In genomic region chr5:142926204-142926939, GRCm38 (mm10) we compare ENCODE assay signal across 8 mouse cellular contexts. TPM values are rescaled to one million over a fixed set of nuclear protein-coding genes. Genes with fewer than 3 reads are reported as not detected.
DNase-seq lines count a peak whose midpoint lies in the region; ATAC-seq lines count a peak whose summit lies in the region.

No protein-coding gene starts in this region.

- no peaks in the 10 kb centered on the region for H3K36me3 ChIP-seq in heart, embryonic 16.5 days (ENCODE audit: control insufficient read depth, insufficient read depth)
- H3K36me3 ChIP-seq in limb, embryonic 11.5 days (ENCODE audit: control insufficient read depth, insufficient read depth, low read length): no peaks in the 10 kb centered on the region
- no peaks in the 10 kb centered on the region for H3K36me3 ChIP-seq in midbrain, embryonic 13.5 days

- peak; percentile 74 for ATAC-seq in heart, embryonic 16.5 days (replicated peaks; ENCODE audit: extremely low read depth, insufficient read depth, low FRiP score)
- ATAC-seq in limb, embryonic 11.5 days (ENCODE audit: insufficient number of reproducible peaks, low FRiP score, low TSS enrichment, low read depth): no peak
- ATAC-seq in midbrain, embryonic 13.5 days: 0 out of 2 replicates have a peak, but pooled peaks have one; percentile 48
- ATAC-seq in frontal cortex, adult (ENCODE audit: low TSS enrichment): no peak

- WGBS in heart, embryonic 16.5 days: 11% methylated on average over 11 of the region's 13 CpGs
- WGBS in limb, embryonic 11.5 days: 15% methylated on average over 13 of the region's 13 CpGs
- WGBS in midbrain, embryonic 13.5 days: 14% methylated on average over 13 of the region's 13 CpGs

- H3K27me3 ChIP-seq in heart, embryonic 16.5 days (ENCODE audit: control insufficient read depth, insufficient read depth, low read length): no peaks in the 10 kb centered on the region
- H3K27me3 ChIP-seq in limb, embryonic 11.5 days (ENCODE audit: control insufficient read depth, insufficient read depth, low read length): no peaks in the 10 kb centered on the region
- peaks cover 27% of the 10 kb centered on the region for H3K27me3 ChIP-seq in midbrain, embryonic 13.5 days

- H3K4me3 ChIP-seq in heart, embryonic 16.5 days (ENCODE audit: low read length): no peak overlapping the region; the same call in 1 of the 2 replicates
- no peak overlapping the region for H3K4me3 ChIP-seq in limb, embryonic 11.5 days (ENCODE audit: low read depth, low read length)
- H3K4me3 ChIP-seq in midbrain, embryonic 13.5 days (replicated peaks): no peak overlapping the region

- DNase-seq in retina, postnatal 1 day: peak; percentile 48
- no peak for DNase-seq in retina, embryonic 14.5 days (ENCODE audit: low spot score)
- DNase-seq in embryo, embryonic 10.5 days (ENCODE audit: low spot score): peak; percentile 78
- DNase-seq in limb, embryonic 11.5 days (ENCODE audit: low spot score): peak; percentile 57
- DNase-seq in natural killer cell, adult 2 months (ENCODE audit: low spot score in 2 of 2): no peak

- H3K4me2 ChIP-seq in heart, embryonic 16.5 days (ENCODE audit: low read depth, low read length): peak overlapping the region; percentile 49
- no peak overlapping the region; the same call in 1 of the 2 replicates for H3K4me2 ChIP-seq in limb, embryonic 11.5 days (ENCODE audit: low read depth, severe bottlenecking)
- no peak overlapping the region for H3K4me2 ChIP-seq in midbrain, embryonic 13.5 days (replicated peaks)

- peaks cover 39% of the 10 kb centered on the region for H3K4me1 ChIP-seq in heart, embryonic 16.5 days (ENCODE audit: control insufficient read depth, insufficient read depth, low read length)
- H3K4me1 ChIP-seq in limb, embryonic 11.5 days (ENCODE audit: control insufficient read depth, insufficient read depth, low read length): peaks cover 16% of the 10 kb centered on the region; the same call in 1 of the 2 replicates
- H3K4me1 ChIP-seq in midbrain, embryonic 13.5 days (replicated peaks): peaks cover 20% of the 10 kb centered on the region

- H3K9ac ChIP-seq in heart, embryonic 16.5 days (ENCODE audit: low read length): peak overlapping the region; percentile 55
- no peak overlapping the region; the same call in 1 of the 2 replicates for H3K9ac ChIP-seq in limb, embryonic 11.5 days (ENCODE audit: low read length)
- 0 out of 2 replicates have a peak overlapping the region, but pooled peaks have one; percentile 10 for H3K9ac ChIP-seq in midbrain, embryonic 13.5 days (replicated peaks)

- no peaks in the 10 kb centered on the region for H3K9me3 ChIP-seq in heart, embryonic 16.5 days (replicated peaks; ENCODE audit: control insufficient read depth, low read length)
- H3K9me3 ChIP-seq in limb, embryonic 11.5 days (ENCODE audit: control insufficient read depth, low read length): no peaks in the 10 kb centered on the region
- H3K9me3 ChIP-seq in midbrain, embryonic 13.5 days: no peaks in the 10 kb centered on the region

- H3K27ac ChIP-seq in heart, embryonic 16.5 days (ENCODE audit: low read length): peak overlapping the region; percentile 88
- H3K27ac ChIP-seq in limb, embryonic 11.5 days (replicated peaks; ENCODE audit: low read depth, low read length): no peak overlapping the region; the same call in 1 of the 2 replicates
- H3K27ac ChIP-seq in midbrain, embryonic 13.5 days: peak overlapping the region; percentile 1; the same call in 1 of the 2 replicates

RNA-seq across cellular contexts. Expression of gene Actb, which starts 19.8 kb away (rescaled TPM):
- 5,062 and 5,724 TPM in 2 replicates for polyA plus RNA-seq in heart, embryonic 16.5 days (2015; fragmentation: Nextera tagmentation; extraction: Ambion mirVana)
- 16,455 and 16,911 TPM in 2 replicates for polyA plus RNA-seq in limb, embryonic 11.5 days (2014; fragmentation: Nextera tagmentation; extraction: Ambion mirVana)
- polyA plus RNA-seq in midbrain, embryonic 13.5 days (2015; fragmentation: Nextera tagmentation; extraction: Ambion mirVana): 15,567 and 17,404 TPM in 2 replicates

RNA-seq across cellular contexts. Expression of gene Fbxl18, which starts 31.2 kb away (rescaled TPM):
- 7.5 and 8.3 TPM in 2 replicates for polyA plus RNA-seq in heart, embryonic 16.5 days (2015; fragmentation: Nextera tagmentation; extraction: Ambion mirVana)
- polyA plus RNA-seq in limb, embryonic 11.5 days (2014; fragmentation: Nextera tagmentation; extraction: Ambion mirVana): 10.2 and 11.1 TPM in 2 replicates
- polyA plus RNA-seq in midbrain, embryonic 13.5 days (2015; fragmentation: Nextera tagmentation; extraction: Ambion mirVana): 40.1 and 40.4 TPM in 2 replicates

RNA-seq across cellular contexts. Expression of gene Fscn1, which starts 33.8 kb away (rescaled TPM):
- 115 and 129 TPM in 2 replicates for polyA plus RNA-seq in heart, embryonic 16.5 days (2015; fragmentation: Nextera tagmentation; extraction: Ambion mirVana)
- polyA plus RNA-seq in limb, embryonic 11.5 days (2014; fragmentation: Nextera tagmentation; extraction: Ambion mirVana): 678 and 708 TPM in 2 replicates
- 555 TPM in 2 replicates for polyA plus RNA-seq in midbrain, embryonic 13.5 days (2015; fragmentation: Nextera tagmentation; extraction: Ambion mirVana)

Comparison
In these comparisons a context has a peak if more than half of its experiments do, and no peak if none do; other contexts are left out.
1. DNase-seq: peak in retina, postnatal 1 day (single experiment), embryo, embryonic 10.5 days (single experiment) and limb, embryonic 11.5 days (single experiment); none in retina, embryonic 14.5 days (single experiment) and natural killer cell, adult 2 months (0 of 2).
2. ATAC-seq: peak in heart, embryonic 16.5 days (single experiment) and midbrain, embryonic 13.5 days (single experiment); none in limb, embryonic 11.5 days (single experiment) and frontal cortex, adult (single experiment).